Mouse (Mus musculus): ENCODE measurements at regions not wholly inside any gene's neighbourhood (a gene's known extent, or its start where the extent isn't known, plus 50 kb on each side); places are given as distances from the start of the nearest gene placed in this dataset.

DNA sequence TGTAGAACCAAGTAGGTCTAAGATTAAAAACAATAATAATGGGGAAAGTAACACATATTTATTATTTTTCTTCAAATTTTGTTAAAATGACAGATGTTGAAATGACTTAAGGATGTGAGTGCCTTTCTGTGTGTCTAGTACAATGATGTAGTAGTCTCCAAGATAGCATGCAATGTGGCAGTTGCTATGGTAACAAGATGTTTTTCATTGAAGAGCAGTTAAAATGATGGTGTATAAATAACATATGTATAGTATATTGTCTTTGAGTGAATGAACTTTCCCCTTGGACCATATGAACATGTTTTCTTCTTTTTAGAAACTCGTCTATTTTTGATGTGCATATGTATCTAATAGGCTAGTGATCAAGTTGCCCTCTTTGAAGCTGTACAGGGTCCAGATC is 1044.6 kb downstream of the Ttll7 start:
- H3K9me3 ChIP-seq (replicated peaks), result no peaks in the 10 kb centered on the region
- no peak overlapping the region for H3K4me3 ChIP-seq (replicated peaks)
- no peaks in the 10 kb centered on the region for H3K27me3 ChIP-seq
- ATAC-seq (replicated peaks; ENCODE audit: low FRiP score), result no peak
- H3K27ac ChIP-seq, result no peak overlapping the region
- H3K36me3 ChIP-seq, result no peaks in the 10 kb centered on the region
- no peaks in the 10 kb centered on the region for H3K4me1 ChIP-seq
- 53% methylated on average over 1 of the region's 1 CpGs for WGBS
- no peak overlapping the region for H3K4me2 ChIP-seq
- no peak overlapping the region for H3K9ac ChIP-seq

DNA sequence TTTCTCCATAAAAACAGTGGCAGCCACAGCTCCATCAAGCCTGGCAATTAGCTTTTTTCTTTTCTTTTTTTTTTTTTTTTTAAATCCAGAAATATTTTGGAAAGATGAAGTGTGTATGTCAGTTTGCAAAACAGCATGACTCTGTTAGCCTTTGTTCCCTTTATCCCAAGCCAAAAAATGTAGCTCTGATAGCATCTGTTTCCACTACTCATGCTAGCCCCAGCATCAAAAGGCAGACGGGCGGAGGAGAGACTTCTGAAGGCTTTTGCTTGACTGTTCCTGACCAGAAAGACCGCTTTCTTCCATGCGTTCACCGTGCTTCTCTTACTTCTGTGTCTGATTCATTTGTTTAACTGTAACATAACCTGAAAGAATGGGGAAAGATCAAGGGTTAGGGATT is 1039.5 kb downstream of the Ttll7 start:
- Histone ChIP-seq H3K4me1 (no peaks in the 10 kb centered on the region), H3K27me3 (no peaks in the 10 kb centered on the region), H3K4me3 (replicated peaks) (no peak overlapping the region), H3K4me2 (no peak overlapping the region), H3K9me3 (replicated peaks) (no peaks in the 10 kb centered on the region), H3K9ac (no peak overlapping the region), H3K27ac (no peak overlapping the region), H3K36me3 (no peaks in the 10 kb centered on the region)
- 51% methylated on average over 5 of the region's 5 CpGs for WGBS
- ATAC-seq (replicated peaks; ENCODE audit: low FRiP score), result no peak

DNA sequence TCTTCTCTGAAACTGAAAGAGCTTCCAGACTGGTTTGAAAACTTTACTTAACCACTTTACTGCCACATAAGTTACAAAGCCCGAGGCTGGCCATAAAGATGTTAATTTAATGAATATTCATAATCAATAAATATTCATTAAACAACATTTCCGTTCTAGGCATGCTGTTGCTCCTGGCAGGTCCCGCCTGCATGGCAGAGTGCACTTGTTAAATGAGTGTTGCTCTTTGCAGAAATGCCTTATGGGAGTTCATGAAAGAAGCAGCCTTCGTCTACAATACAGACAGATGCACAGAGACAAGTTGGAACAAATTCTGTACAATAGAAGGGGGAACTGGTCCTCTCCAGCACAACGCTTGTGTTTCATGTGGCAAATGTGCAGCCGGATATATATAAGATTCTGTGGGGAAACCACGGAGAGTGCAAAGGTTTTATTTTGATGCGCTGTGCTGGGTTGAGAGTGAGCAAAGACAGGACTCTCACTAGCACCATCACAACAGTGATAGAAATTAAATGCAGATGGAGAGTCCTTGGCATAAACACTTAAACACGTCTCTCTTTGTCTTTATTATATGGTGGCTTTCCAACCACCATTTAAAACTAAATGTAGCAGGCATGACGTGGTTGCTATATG is 1034.2 kb downstream of the Ttll7 start:
- no peak overlapping the region for H3K4me3 ChIP-seq (replicated peaks)
- H3K9me3 ChIP-seq (replicated peaks), result no peaks in the 10 kb centered on the region
- H3K4me2 ChIP-seq, result no peak overlapping the region
- no peak overlapping the region for H3K27ac ChIP-seq
- 0 out of 2 replicates have a peak, but pooled peaks cover 5% of the 10 kb centered on the region for H3K4me1 ChIP-seq
- WGBS, result 83% methylated on average over 10 of the region's 10 CpGs
- ATAC-seq (replicated peaks; ENCODE audit: low FRiP score), result no peak
- H3K27me3 ChIP-seq, result no peaks in the 10 kb centered on the region
- no peak overlapping the region for H3K9ac ChIP-seq
- H3K36me3 ChIP-seq, result no peaks in the 10 kb centered on the region

GRCm38 (mm10) chr3:147882936-147883645 is 1030.9 kb downstream of the Ttll7 start:
- H3K9me3 ChIP-seq (replicated peaks), result no peaks in the 10 kb centered on the region
- no peaks in the 10 kb centered on the region for H3K36me3 ChIP-seq
- no peak overlapping the region for H3K4me2 ChIP-seq
- ATAC-seq (replicated peaks; ENCODE audit: low FRiP score), result peak; percentile 54
- no peaks in the 10 kb centered on the region for H3K27me3 ChIP-seq
- no peak overlapping the region for H3K4me3 ChIP-seq (replicated peaks)
- H3K9ac ChIP-seq, result no peak overlapping the region
- H3K4me1 ChIP-seq, result 0 out of 2 replicates have a peak, but pooled peaks cover 5% of the 10 kb centered on the region
- no peak overlapping the region for H3K27ac ChIP-seq
- 66% methylated on average over 10 of the region's 10 CpGs for WGBS

DNA sequence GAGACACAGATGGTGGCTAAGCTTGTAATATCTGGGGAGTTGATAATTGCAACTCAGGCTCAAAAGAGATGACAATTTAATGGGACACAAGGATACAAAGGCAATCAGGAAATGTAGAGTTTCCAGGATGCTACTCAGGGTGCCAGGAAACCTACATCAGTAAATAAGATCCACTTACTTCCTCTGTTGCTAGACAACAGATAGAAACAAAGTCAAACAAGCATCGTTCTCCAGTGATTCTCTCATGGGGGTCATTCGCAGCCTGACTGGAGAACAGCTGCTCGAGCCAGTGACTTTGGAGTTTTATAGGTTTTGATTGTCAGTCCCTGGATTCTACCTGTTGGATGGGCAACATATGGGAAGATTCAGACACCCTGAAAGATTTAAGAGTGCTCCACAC is 1026.5 kb downstream of the Ttll7 start:
- H3K27ac ChIP-seq, result no peak overlapping the region
- no peaks in the 10 kb centered on the region for H3K9me3 ChIP-seq (replicated peaks)
- ATAC-seq (replicated peaks; ENCODE audit: low FRiP score), result no peak

DNA sequence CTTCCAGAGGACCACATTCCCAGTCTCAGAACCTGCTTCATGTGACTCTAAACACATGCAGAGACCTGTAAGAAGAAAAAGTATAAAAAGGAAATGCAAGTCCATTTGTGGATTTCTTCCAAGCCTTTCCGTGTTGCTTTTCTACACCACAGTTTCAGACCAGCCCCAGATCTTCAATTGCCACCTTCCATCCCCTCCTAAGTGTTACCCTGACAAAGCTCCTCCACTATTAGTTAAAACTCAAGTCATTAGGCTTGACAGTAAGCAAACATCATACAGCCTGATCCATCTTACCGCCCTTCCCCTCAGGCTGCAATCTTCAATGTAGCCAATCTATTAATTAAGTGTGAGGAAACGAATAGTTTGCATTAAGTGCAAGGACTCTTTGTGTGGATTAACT is 1016.1 kb downstream of the Ttll7 start:
- no peak overlapping the region for H3K9ac ChIP-seq
- H3K27me3 ChIP-seq, result no peaks in the 10 kb centered on the region
- H3K9me3 ChIP-seq (replicated peaks), result no peaks in the 10 kb centered on the region
- no peak overlapping the region for H3K27ac ChIP-seq
- no peaks in the 10 kb centered on the region for H3K36me3 ChIP-seq
- H3K4me1 ChIP-seq, result no peaks in the 10 kb centered on the region
- 68% methylated on average over 3 of the region's 3 CpGs for WGBS
- H3K4me2 ChIP-seq, result no peak overlapping the region
- ATAC-seq (replicated peaks; ENCODE audit: low FRiP score), result no peak
- no peak overlapping the region for H3K4me3 ChIP-seq (replicated peaks)

More for the DNA sequence above, 1026.5 kb downstream of the Ttll7 start:
- H3K27me3 ChIP-seq, result no peaks in the 10 kb centered on the region
- H3K4me1 ChIP-seq, result 0 out of 2 replicates have a peak, but pooled peaks cover 5% of the 10 kb centered on the region
- 53% methylated on average over 3 of the region's 3 CpGs for WGBS
- no peaks in the 10 kb centered on the region for H3K36me3 ChIP-seq
- no peak overlapping the region for H3K4me3 ChIP-seq (replicated peaks)
- no peak overlapping the region for H3K9ac ChIP-seq
- H3K4me2 ChIP-seq, result no peak overlapping the region

- H3K27me3 ChIP-seq, result no peaks in the 10 kb centered on the region
These were observed 1001.2 kb downstream of the Ttll7 start for GRCm38 (mm10) chr3:147853346-147853745.

DNA sequence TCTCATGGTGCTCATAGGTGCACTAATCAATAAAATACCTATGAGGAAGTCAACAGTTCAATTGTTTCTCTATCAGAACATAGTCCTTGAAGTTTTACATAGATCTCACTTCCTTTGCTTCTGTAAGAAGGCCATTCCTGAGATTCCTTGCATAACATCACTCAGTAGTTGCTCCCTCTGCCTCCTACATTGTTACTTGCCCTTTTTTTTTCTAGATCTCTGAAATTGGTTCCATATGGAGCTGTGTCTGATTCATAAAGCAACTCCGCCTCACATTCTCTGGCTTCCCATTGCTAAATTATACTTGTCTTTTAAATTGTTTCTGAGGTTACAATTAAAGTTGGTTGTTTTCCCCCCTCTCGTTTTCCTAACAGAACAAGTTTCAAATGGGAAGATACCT is 1000.7 kb downstream of the Ttll7 start:
- 82% methylated on average over 2 of the region's 2 CpGs for WGBS
- no peak overlapping the region for H3K4me3 ChIP-seq (replicated peaks)

More at GRCm38 (mm10) chr3:147853346-147853745, 1001.2 kb downstream of the Ttll7 start:
- Histone ChIP-seq H3K4me1 (no peaks in the 10 kb centered on the region), H3K9me3 (replicated peaks) (no peaks in the 10 kb centered on the region), H3K36me3 (no peaks in the 10 kb centered on the region), H3K4me3 (replicated peaks) (no peak overlapping the region), H3K9ac (no peak overlapping the region), H3K27ac (no peak overlapping the region), H3K4me2 (no peak overlapping the region)
- no peak for ATAC-seq (replicated peaks; ENCODE audit: low FRiP score)
- 59% methylated on average over 4 of the region's 4 CpGs for WGBS

GRCm38 (mm10) chr3:147841357-147841756 is 989.2 kb downstream of the Ttll7 start:
- H3K36me3 ChIP-seq, result no peaks in the 10 kb centered on the region
- no peak overlapping the region for H3K9ac ChIP-seq
- H3K4me1 ChIP-seq, result no peaks in the 10 kb centered on the region
- no peaks in the 10 kb centered on the region for H3K27me3 ChIP-seq
- no peak overlapping the region for H3K4me2 ChIP-seq
- no peak overlapping the region for H3K4me3 ChIP-seq (replicated peaks)
- no peaks in the 10 kb centered on the region for H3K9me3 ChIP-seq (replicated peaks)
- no peak for ATAC-seq (replicated peaks; ENCODE audit: low FRiP score)
- H3K27ac ChIP-seq, result no peak overlapping the region
- WGBS, result 74% methylated on average over 3 of the region's 3 CpGs

More for the DNA sequence above, 1000.7 kb downstream of the Ttll7 start:
- H3K27ac ChIP-seq, result no peak overlapping the region
- no peak overlapping the region for H3K9ac ChIP-seq
- H3K36me3 ChIP-seq, result no peaks in the 10 kb centered on the region
- no peaks in the 10 kb centered on the region for H3K4me1 ChIP-seq
- no peak for ATAC-seq (replicated peaks; ENCODE audit: low FRiP score)
- no peak overlapping the region for H3K4me2 ChIP-seq
- no peaks in the 10 kb centered on the region for H3K9me3 ChIP-seq (replicated peaks)
- H3K27me3 ChIP-seq, result no peaks in the 10 kb centered on the region

DNA sequence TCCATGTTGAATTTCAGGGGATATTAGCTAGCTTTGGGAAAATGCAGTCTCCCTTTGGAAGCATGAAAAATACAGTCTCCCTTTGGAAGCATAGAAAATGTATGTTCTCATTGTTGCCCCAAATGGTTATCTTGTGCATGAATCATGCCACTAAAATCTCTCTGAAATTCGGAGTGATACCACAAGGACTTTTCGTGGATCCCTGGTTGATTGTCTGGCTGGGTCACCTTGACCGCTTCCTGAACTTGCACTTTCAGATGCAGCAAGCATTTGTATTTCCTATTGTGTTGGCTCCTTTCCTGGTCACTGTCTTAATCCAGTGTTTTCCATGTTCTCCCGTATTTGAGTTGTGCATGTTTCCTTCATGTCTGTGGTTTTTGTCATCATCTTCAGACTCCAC is 986.6 kb downstream of the Ttll7 start:
- Histone ChIP-seq H3K36me3 (no peaks in the 10 kb centered on the region), H3K4me2 (no peak overlapping the region), H3K4me3 (replicated peaks) (no peak overlapping the region), H3K9me3 (replicated peaks) (no peaks in the 10 kb centered on the region), H3K27ac (no peak overlapping the region), H3K4me1 (no peaks in the 10 kb centered on the region), H3K27me3 (no peaks in the 10 kb centered on the region), H3K9ac (no peak overlapping the region)
- ATAC-seq (replicated peaks; ENCODE audit: low FRiP score), result no peak
- WGBS, result 72% methylated on average over 4 of the region's 4 CpGs

- H3K9ac ChIP-seq, result no peak overlapping the region
- H3K36me3 ChIP-seq, result no peaks in the 10 kb centered on the region
- no peaks in the 10 kb centered on the region for H3K27me3 ChIP-seq
- H3K9me3 ChIP-seq (replicated peaks), result no peaks in the 10 kb centered on the region
- no peak for ATAC-seq (replicated peaks; ENCODE audit: low FRiP score)
- no peak overlapping the region for H3K27ac ChIP-seq
- no peaks in the 10 kb centered on the region for H3K4me1 ChIP-seq
- WGBS, result 87% methylated on average over 2 of the region's 2 CpGs
- no peak overlapping the region for H3K4me2 ChIP-seq
- H3K4me3 ChIP-seq (replicated peaks), result no peak overlapping the region
These were observed 983.5 kb downstream of the Ttll7 start for GRCm38 (mm10) chr3:147835716-147836115.

GRCm38 (mm10) chr3:147825337-147825736 is 973.2 kb downstream of the Ttll7 start:
- WGBS, result 91% methylated on average over 1 of the region's 1 CpGs

More at GRCm38 (mm10) chr3:147825337-147825736, 973.2 kb downstream of the Ttll7 start:
- no peak overlapping the region for H3K4me2 ChIP-seq
- no peak overlapping the region for H3K9ac ChIP-seq
- ATAC-seq (replicated peaks; ENCODE audit: low FRiP score), result no peak
- no peaks in the 10 kb centered on the region for H3K9me3 ChIP-seq (replicated peaks)
- no peak overlapping the region for H3K4me3 ChIP-seq (replicated peaks)
- no peaks in the 10 kb centered on the region for H3K4me1 ChIP-seq
- H3K27me3 ChIP-seq, result no peaks in the 10 kb centered on the region
- no peaks in the 10 kb centered on the region for H3K36me3 ChIP-seq
- no peak overlapping the region for H3K27ac ChIP-seq

Data from kidney, embryonic 15.5 days (tissue).